Mouse (Mus musculus): ENCODE measurements around the gene Oas1g.
"Not testable (repeated sequence)": the region's sequence is repeated elsewhere in the genome, so short reads cannot be mapped to it uniquely, and the experiment has no call there.

Gene Oas1g

DNA sequence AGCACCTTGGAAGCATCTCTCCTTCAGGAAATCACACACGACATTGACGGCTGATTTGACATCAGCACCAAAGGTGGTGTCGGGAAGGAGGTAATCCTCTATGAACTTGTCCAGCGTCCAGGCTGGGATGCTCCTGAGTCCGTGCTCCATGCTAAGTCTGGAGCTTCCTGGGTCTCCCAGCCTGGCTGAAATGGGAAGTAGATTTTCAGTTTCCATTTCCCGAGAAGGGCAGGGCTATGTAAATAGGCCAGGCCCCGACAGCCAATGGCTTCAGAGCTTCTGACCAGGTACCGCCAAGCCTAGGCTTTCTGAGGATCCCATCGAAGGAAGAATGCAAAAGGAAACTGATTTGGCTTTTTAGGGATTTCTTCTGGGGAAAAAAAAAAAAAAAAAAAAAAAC lies at the start of gene Oas1g:
Gene Oas1g, minus strand, starts transcription at position 201 of the 400 bp plus-strand sequence.
- DNase-seq (ENCODE audit: low read depth, low spot score): not testable (repeated sequence)

DNA sequence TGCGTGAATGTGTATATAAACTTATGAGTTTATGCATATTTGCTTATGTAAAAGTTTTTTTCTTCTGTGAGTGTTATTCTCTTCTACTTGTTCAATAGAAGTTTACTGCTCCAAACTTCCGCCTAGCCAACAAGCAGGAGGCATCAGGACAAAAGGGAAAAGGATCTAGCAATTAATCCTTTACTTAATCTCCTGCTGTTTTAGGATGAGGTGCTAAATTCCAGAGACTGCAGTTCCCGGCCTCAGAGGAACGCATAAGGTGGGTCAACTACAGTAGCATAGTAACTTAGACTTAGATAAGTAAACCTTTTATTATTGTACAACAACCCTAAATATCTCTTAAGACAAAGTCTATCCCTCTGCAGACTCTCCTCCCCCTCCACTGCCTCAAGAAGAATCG lies 46.6 kb upstream of the Oas1g start:
- DNase-seq (ENCODE audit: low read depth, low spot score): no peak

DNA sequence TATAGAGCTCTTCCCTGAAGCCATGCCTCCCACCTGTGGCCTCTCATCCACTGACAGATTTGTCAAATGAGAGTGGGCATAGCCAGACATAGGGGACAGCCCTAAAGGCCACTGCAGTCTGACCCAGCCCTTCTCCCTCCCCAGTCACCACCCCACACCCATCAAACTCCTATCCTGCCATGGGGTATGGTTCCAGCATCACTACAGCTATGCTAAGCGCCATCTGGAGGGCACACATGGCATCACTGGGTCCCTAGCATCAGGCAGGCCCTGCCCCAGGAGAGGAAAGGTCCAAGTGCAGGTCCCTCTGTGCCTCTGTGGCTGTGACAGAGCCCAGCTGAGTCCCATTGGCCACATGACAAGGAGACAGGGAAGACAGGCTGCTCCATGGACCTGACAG lies 39.6 kb upstream of the Oas1g start:
- DNase-seq (ENCODE audit: low read depth, low spot score): no peak

DNA sequence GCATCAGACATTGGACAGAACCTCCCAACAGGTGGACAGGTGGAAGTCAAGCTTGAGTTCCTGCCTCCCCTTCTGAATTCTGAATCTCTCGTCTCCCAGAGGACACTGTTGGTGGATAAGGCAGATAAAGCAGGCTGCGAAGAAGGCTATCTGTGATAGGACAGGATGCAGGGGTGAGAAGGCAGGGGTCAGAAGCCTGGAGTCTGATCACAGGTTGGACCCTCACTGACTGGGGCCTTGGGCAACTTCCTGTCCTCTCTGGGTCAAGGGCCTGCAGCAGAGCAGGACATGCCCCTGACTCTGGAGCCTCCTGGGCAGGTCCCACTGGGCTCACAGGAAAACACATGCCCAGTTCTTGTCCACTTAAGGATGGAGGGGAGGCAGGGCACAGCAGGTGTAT lies 38.9 kb upstream of the Oas1g start:
- not testable (repeated sequence) for DNase-seq (ENCODE audit: low read depth, low spot score)

DNA sequence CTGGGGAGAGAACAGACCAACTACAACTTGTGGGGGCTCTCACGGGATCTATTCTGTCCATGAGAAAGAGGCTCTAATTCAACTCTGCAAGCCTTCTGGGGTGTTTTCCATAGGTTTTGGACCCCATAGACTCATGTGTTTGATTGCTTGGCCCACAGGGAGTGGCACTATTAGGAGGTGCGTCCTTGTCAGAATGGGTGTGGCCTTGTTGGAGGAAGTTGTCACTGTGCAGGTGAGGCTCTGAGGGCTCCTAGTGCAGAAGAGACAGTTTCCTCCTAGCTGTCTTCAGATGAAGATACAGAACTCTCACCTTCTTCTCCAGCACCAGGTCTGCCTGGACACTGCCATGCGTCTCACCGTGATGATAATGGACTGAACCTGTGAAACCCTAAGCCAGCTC lies 37.1 kb upstream of the Oas1g start:
- not testable (repeated sequence) for DNase-seq (ENCODE audit: low read depth, low spot score)

DNA sequence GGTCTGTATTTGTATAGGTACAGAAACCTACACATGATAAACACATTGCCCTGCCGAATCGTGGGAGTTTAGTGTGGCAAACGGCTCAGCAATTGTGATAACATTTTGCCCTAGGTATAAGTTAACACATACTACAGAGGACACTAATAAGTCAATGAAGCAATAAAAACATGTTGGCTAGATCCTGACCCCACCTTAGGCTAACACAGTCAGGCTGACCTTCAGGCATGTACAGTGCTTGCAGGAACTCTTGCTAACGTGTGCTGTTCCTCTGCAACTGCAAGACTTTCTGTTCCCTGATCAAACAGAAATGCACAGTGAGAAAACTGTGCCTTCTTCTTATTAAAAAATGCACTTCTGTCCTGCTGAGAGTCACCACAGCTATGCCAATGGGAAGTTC lies 36.6 kb upstream of the Oas1g start:
- no peak for DNase-seq (ENCODE audit: low read depth, low spot score)

DNA sequence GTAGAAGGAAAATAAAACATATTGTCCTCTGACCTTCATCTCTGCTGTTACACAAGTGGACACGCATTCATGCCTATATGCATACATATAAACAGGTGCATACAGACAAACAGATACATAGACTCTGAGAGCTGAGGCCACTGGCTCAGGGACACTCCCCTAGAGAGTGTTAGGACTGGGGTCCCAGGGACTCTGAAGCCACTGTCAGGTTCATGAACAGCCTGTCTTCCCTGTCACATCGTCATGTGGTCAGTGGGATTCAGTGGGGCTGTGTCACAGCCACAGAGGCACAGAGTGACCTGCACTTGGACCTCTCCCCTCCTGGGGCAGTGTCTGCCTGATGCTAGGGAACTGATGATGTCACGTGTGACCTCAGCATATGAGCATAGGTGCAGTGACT lies 32.9 kb upstream of the Oas1g start:
- DNase-seq (ENCODE audit: low read depth, low spot score): no peak

DNA sequence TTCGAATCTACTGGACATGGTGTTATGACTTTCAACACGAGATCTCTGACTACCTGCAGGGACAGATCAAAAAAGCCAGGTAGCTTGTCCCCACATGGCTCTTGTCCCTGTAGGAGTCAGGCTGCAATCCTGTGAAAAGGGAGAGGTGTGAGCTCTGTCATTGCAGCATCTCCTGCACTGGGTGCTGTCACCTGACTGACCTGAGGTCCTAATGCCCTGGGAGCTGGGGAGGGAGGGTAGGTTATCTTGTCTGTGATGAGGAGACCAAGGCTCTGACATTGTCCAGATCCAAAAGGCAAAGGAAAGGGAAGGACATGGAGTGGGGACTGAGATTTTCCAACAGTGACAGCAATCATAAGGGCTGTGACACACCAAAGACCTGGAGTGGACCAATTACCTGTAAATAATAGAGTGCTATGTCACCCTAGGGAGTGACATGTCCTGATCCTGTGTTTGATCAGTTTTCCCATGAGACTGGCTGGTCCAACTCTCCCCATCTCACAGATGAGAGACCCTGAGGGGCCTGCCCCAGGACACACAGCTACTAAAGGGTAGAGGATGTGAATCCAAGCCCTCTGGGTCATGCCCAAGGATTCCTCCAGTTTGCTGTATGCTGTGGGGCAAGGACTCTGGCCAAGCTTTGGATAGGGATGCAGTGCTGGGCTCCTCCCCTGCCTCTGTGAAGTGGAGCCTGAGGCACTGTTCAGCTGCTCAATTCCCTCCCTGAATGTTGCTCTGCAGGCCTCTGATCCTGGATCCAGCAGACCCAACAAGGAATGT lies 31.9 kb upstream of the Oas1g start:
- not testable (repeated sequence) for DNase-seq (ENCODE audit: low read depth, low spot score)

DNA sequence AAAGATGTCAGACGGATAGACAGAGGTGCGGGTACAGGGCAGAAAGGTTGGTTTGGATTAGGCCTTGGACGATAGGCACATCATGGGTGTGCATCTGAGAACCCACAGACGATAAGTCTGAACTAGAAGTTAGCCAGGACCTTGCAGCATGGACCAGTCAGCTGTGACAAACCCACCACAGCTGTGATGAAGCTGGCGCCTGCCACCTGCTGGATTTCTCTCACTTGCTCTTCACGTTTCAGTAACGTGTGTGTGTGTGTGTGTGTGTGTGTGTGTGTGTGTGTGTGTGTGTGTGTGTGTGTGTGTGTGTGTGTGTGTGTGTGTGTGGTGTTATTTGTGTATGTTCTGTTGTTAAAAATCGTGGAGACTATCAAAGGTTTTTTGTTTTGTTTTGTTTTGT lies 26.8 kb upstream of the Oas1g start, which contains the start of gene Oas1d:
Gene Oas1d, plus strand, starts transcription at position 333 of the 400 bp plus-strand sequence.
- not testable (repeated sequence) for DNase-seq (ENCODE audit: low read depth, low spot score)

DNA sequence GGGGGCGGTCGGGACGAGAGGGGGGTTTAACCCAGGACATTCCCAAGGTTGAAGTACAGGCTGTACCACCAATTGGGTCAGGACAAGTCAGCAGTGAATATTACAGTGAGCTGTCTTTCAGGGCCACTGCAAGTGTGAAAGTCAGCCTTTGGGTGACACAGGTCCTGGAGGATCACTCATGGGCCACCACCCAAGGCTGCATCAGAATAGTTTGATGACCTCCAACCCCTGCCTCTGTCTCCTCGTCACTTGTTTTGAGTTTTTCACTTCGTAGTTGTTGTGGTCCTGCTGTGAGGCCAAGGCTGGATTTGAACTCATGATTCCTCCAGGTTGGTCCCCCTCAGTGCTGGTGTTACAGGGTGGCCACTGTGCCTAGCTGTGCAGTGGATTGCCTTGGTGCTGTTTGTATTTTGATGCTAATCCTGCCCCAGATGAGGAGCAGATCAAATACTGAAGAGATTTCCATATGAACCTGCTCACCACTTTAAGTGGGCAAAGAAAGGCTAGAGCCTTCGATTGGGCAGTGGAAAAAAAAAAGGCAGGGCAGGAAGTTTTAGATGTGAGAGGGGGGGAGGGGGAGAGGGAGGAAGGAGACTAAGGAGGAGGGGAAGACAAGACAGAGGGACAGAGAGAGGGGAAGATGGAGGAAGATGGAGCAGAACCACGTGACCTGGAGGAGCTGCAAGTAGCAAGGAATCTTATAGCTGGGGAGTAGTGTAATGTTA lies 20.9 kb upstream of the Oas1g start:
- no peak for DNase-seq (ENCODE audit: low read depth, low spot score)

DNA sequence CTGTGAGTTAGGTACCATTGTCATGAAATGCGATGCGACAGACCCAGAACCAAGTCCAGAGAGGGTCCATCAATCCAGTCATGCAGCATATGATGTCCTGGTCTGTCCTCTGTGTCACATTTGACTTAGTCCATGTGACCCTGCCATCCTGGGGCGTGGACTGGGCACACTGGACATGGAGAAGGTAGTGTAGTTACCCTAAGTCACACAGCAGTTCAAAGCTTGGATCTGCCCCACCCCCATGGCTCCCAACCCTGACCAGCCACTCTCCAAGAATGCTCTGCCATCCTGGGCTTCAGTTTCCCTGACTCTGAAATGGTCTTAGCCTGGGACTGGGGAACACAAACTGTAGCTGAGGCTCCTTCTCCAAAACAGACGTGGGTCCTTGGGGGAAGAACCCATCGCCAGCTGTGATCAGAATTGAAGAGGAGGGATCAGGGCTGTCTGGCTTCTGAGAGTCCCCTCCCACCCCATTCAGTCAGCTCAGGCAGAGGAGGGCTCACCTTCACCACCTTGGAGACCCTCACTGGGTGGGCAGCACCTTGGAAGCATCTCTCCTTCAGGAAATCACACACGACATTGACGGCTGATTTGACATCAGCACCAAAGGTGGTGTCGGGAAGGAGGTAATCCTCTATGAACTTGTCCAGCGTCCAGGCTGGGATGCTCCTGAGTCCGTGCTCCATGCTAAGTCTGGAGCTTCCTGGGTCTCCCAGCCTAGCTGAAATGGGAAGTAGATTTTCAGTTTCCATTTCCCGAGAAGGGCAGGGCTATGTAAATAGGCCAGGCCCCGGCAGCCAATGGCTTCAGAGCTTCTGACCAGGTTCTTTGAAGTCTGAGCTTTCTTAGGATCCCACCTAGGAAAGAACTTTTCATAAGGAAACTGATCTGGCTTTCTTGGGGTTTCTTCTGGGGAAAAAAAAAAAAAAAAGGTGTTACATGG lies 19.6 kb upstream of the Oas1g start, which contains the start of gene Oas1a:
Gene Oas1a, minus strand, starts transcription at position 731 of the 943 bp plus-strand sequence.
- DNase-seq (ENCODE audit: low read depth, low spot score): not testable (repeated sequence)

DNA sequence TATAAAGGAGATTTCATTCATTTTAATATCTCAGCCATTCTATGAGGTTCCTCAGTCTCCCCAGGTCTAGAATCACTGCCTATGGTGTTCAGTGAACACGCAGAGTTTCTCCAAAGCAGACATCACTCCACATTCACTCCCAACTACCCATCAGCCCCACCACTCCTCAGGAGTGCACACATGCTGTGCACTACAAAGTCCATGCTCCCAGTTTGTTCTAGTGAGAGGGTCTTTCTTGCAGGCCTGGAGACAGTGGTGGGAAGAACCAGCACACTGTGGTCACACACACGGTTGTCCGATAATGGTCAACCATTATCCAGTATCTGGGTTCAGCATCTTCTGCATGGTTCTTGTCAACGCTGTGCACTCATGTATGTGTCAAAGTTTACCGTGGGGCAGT lies 14.6 kb upstream of the Oas1g start:
- no peak for DNase-seq (ENCODE audit: low read depth, low spot score)

DNA sequence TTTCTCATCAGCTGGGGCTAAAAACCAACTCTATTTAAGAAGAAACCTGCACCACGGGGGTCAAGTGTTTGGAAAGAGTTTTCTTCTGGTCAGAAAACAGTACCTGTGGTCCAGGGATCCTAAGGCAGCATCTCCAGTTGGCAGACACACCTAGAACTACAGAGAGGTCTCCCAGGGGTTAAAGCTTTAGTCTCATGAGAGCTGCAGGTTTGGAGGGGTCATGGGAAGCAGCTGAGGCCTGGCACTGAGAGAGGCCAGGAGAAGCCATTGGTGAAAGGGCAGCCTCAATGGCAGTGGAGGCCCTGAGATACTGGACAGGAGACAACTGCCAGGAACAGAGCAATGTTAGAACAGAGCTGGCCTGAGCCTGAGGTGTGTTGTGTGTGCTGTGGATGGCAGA lies 13.3 kb upstream of the Oas1g start:
- no peak for DNase-seq (ENCODE audit: low read depth, low spot score)

DNA sequence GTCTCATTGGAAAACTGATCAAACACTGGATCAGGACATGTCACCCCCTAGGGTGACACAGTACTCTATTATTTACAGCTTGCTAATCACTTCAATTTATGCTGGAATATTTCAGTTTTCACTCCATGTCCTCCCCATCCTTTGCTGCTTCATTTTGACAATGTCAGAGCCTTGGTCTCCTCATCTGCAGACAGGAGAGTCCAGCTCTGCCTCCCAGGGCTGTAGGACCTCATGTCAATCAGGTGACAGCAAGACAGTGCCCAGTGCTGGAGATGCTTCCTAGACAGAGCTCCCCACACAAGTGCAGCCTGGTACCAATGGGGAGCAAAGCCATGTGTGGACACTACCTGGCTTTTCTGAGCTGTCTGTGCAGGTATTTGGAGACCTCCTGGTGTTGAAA lies 11.3 kb upstream of the Oas1g start:
- no peak for DNase-seq (ENCODE audit: low read depth, low spot score)

DNA sequence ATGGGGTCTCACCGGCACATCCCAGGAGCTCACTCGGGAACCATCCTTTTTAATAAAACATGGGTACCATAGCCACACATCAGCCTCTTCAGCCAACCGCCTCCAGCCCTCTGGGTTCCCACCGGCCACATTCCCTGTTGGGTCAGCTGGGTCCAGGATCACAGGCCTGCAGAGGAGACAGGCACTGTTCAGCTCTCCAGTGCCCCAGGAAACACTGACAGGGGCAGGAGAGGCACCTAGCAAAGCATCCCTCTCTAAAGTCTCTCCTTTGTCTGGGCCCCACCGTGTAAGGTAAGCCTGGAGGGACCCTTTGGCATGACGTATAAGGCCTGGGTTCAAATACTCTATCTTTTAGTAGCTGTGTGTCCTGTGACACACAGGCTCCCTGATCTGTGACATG lies 10.9 kb upstream of the Oas1g start:
- DNase-seq (ENCODE audit: low read depth, low spot score): no peak

DNA sequence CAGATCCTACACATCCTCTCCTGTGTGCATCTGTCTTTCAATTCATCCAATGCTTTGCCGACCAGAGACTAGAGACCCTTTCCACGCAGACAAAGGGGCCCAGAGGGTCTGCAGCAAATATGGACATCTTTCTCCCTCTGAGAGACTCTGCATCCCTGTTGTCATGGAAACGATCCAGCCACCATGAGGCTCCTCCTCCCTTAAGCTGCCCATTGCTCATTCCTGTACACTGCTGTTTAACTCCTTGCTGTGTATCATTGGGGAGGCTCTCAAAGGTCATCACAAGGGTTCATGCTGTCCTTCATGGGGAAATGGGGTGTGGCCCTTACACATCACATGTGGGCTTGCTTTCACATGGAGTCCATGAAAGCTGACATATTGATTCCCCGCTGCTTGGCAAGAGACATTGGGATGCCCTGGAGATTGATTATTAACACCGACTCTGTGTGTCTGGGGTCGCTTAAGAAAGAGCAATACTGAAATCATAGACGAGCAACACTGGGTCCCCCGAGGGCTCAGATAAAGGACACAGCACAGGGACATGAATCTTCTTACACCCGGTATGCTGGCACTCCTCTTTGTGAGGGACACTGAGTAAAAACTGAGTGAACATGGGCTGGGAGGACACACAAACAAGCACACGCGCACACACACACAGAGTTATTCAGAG lies 8.0 kb upstream of the Oas1g start:
- no peak for DNase-seq (ENCODE audit: low read depth, low spot score)

DNA sequence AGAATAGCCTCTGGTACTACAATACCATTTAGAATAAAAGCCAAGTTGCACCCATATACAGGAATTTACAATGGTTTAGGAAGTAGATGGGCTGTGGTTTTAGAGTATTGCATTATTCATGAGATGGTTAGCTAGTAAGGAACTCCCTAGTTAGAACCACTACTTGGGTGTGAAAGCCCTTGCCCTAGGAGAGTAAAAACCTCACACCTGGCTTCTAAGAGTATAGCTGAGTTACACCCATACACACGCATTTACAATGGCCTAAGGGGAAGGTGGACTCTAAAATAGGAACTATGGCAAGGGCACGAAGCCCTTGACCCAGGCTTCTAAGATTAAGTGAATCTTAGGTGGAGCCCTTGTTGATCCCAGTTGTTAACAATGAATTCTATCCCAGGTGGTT lies 7.3 kb upstream of the Oas1g start:
- DNase-seq (ENCODE audit: low read depth, low spot score): not testable (repeated sequence)

DNA sequence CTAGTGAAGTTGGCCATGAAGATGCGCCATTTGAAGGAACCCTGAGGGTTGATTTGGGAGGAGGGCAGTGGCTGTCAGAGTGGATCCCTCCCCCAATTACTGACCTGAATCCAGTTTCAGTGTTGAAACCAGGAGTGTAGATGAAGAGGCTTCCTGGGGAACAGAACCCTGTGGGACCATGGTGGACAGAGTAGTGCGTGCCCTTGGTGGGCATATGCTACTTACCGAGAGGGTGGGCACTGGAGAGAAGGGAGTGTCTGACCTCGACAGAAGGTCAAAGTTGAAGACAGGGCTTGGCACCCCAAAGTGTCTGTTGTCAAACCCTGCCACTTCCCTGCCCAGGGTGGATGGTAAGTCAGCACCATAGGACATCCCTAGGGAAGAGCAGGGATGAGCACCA lies 6.5 kb upstream of the Oas1g start:
- DNase-seq (ENCODE audit: low read depth, low spot score): not testable (repeated sequence)

DNA sequence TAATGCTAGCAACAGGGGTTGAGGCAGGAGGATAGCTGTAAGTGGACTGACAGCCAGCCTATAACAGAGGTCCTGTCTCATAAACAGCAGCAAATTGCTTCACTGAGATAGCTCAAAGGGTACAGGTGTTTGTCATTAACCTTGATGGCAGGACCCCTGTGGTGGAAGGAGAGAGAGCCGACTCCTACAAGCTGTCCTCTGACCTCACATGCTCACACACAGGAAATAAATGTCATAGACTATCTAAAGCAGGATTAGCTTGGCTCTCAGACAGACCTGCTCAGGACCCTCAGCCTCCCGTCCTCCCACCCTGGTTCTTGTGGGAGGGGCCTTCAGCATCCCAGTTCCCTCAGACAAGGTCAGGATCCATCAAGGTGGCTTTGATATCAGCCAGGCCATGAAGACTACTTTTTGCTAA lies 4.8 kb upstream of the Oas1g start:
- DNase-seq (ENCODE audit: low read depth, low spot score): no peak

DNA sequence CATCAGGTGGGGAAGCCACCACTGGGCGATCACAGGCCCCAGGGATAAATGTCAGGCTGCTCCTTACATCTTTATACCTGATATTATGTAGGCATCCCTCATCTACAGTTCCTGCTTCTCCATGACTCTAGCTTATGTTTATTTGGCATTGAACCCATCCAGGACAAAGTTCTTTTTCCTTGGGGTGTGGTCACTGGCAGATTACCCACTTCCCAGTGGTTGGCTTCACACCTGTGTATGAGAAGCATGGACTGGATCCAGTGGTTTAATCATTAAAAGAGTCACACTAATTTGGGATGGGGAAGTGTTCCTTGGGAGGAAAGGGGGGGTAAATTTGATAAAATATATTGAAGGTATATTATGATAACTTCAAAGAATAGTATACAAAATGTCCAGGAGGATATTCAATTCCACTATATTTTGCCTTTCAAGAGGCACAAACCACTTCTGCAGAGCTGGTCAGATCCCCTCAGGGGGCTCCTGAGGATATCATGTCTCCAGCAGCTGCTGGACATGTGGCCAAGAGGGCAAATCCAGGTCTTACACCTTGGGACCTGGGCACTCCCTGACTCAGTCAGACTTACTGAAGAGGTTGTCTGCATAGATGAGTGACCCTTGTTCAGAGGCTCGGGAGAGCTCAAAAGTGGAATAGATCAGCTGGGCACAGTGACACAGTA lies 4.3 kb upstream of the Oas1g start:
- not testable (repeated sequence) for DNase-seq (ENCODE audit: low read depth, low spot score)

DNA sequence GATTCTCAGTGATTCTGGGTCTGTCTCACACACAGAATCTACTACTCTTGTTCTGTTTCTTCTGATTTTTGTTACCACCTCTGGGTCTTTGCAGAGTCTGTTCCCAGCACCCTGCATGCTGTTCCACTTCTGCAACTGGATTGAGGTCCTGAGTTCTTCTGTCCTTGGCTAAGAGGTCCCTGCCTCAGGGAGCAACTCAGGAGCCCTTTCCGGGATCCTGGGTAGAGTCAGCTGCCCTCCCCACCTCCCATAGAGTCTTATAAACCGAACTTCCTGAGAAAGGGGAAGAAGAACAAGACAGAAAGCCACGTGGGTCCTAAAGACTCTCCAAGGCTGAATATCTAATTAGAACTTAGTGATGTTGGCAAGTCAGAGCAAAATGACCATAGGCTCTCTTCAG lies 3.6 kb upstream of the Oas1g start:
- no peak for DNase-seq (ENCODE audit: low read depth, low spot score)

Data from c-Kit-negative CD71-positive TER-119-positive erythroid progenitor cells, embryonic 14.5 days (primary cell).